Mouse (Mus musculus) kidney, embryonic 15.5 days (tissue): ENCODE results near the gene Grik3. TPM values are rescaled to one million over a fixed set of nuclear protein-coding genes. Genes with fewer than 3 reads are reported as not detected.

Experiments
- ATAC-seq: fragments of 200-750 bp; cut with Nextera tagmentation; replicated peaks from 2 replicates; pipeline ENCODE4 v1.8.0; 2017; ENCODE audit warnings: moderate TSS enrichment; ENCODE audit not compliant: low FRiP score
- H3K27ac ChIP-seq: fragments of 300-500 bp; sonication (generic); 2 replicates; pipeline ENCODE4 v1.5.1; 2015; ENCODE audit warnings: mild to moderate bottlenecking, inconsistent platforms
- H3K27me3 ChIP-seq: fragments of 300-500 bp; sonication (generic); 2 replicates; pipeline ENCODE4 v1.6.1; 2015; ENCODE audit warnings: inconsistent platforms
- H3K36me3 ChIP-seq: fragments of 300-500 bp; sonication (generic); 2 replicates; pipeline ENCODE4 v1.6.1; 2015; ENCODE audit warnings: inconsistent platforms
- H3K4me1 ChIP-seq: fragments of 300-500 bp; sonication (generic); 2 replicates; pipeline ENCODE4 v1.6.1; 2015; ENCODE audit warnings: inconsistent platforms
- H3K4me2 ChIP-seq: fragments of 300-500 bp; sonication (generic); 2 replicates; pipeline ENCODE4 v1.6.1; 2015; ENCODE audit warnings: moderate library complexity, mild to moderate bottlenecking, inconsistent platforms
- H3K4me3 ChIP-seq: fragments of 300-500 bp; sonication (generic); replicated peaks from 2 replicates; pipeline ENCODE4 v1.5.1; 2015; ENCODE audit warnings: mild to moderate bottlenecking, inconsistent platforms
- H3K9ac ChIP-seq: fragments of 300-500 bp; sonication (generic); 2 replicates; pipeline ENCODE4 v1.6.1; 2015; ENCODE audit warnings: mild to moderate bottlenecking, inconsistent platforms
- H3K9me3 ChIP-seq: fragments of 300-500 bp; sonication (generic); replicated peaks from 2 replicates; pipeline ENCODE4 v1.6.1; 2016; ENCODE audit warnings: inconsistent platforms
- WGBS: fragments of 180-500 bp; shearing (Covaris S2); methylation state at CpG from one replicate; pipeline ENCODE4 v1.1.7; 2015; ENCODE audit warnings: mixed read lengths; 5-methylcytosine and 5-hydroxymethylcytosine counted together
- polyA plus RNA-seq: library from polyadenylated mRNA; unstranded; fragments of >200 nt; fragmentation: Nextera tagmentation; extraction: Ambion mirVana; gene quantifications from 2 replicates; pipeline ENCODE4 v1.2.1, GENCODE M21; 2015

The Grik3 gene
- polyA plus RNA-seq, 1 experiment from 2014 or later, result 0.05 TPM

DNA sequence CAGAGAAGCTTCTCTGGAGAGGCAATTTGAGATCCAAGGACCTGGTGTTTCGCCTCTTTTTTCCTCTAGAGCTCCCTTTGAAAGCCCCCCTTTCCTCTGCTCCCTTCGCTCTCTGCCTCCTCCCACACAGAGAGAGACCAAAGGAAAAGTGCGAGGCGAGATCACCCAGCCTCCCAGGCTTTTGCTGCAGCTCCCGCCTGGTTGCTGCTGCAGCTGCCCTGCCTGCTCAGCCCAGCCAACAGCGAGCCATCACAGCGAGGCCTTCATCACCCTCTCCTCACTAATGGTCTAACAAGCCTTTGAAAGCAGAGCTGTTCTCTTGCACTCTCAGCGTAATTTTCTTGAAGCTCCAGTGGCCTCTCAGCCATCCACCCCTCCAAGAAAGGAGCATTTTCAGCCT lies 196.6 kb downstream of the Grik3 start:
- 6% methylated on average over 8 of the region's 8 CpGs for WGBS
- Histone ChIP-seq H3K4me2 (no peak overlapping the region), H3K27ac (no peak overlapping the region), H3K4me1 (no peaks in the 10 kb centered on the region), H3K27me3 (peaks cover 9% of the 10 kb centered on the region), H3K36me3 (no peaks in the 10 kb centered on the region), H3K4me3 (no peak overlapping the region), H3K9ac (no peak overlapping the region), H3K9me3 (no peaks in the 10 kb centered on the region)
- no peak for ATAC-seq

DNA sequence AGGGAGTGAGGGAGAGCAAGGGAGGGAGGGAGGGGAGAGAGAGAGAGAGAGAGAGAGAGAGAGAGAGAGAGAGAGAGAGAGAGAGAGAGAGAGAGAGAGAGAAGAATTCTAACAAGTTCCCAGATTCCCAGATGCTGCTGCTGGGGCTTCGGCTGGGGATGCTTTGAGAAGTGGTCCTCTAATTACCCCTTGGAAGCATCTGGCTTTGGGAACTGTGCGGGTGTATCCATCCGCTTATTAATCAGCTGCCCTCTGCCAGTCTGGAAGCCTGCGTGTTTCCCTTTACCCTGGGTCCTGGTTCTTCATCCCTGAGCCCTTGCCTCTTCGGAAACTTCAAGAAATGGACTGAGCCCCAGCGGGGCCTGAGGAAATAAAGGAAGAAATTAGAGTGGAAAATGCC lies 204.9 kb downstream of the Grik3 start:
- no peak overlapping the region for H3K4me3 ChIP-seq
- H3K36me3 ChIP-seq, result no peaks in the 10 kb centered on the region
- WGBS, result 52% methylated on average over 6 of the region's 6 CpGs
- no peaks in the 10 kb centered on the region for H3K9me3 ChIP-seq
- no peak for ATAC-seq
- H3K4me1 ChIP-seq, result peaks cover 12% of the 10 kb centered on the region
- peaks cover 47% of the 10 kb centered on the region for H3K27me3 ChIP-seq
- no peak overlapping the region for H3K27ac ChIP-seq
- H3K9ac ChIP-seq, result no peak overlapping the region
- H3K4me2 ChIP-seq, result no peak overlapping the region

- Histone ChIP-seq H3K4me2 (no peak overlapping the region), H3K36me3 (no peaks in the 10 kb centered on the region), H3K27me3 (peaks cover 45% of the 10 kb centered on the region), H3K9ac (no peak overlapping the region), H3K9me3 (no peaks in the 10 kb centered on the region), H3K27ac (no peak overlapping the region), H3K4me1 (peaks cover 12% of the 10 kb centered on the region), H3K4me3 (no peak overlapping the region)
- 17% methylated on average over 18 of the region's 18 CpGs for WGBS
- peak; percentile 54; the same call in 1 of the 2 replicates for ATAC-seq
Observed at GRCm38 (mm10) chr4:125696182-125696939, 205.9 kb downstream of the Grik3 start.

GRCm38 (mm10) chr4:125697626-125698025 lies 207.1 kb downstream of the Grik3 start:
- WGBS, result 27% methylated on average over 9 of the region's 9 CpGs
- H3K27ac ChIP-seq, result no peak overlapping the region
- H3K4me3 ChIP-seq, result no peak overlapping the region
- peaks cover 45% of the 10 kb centered on the region for H3K27me3 ChIP-seq
- peaks cover 12% of the 10 kb centered on the region for H3K4me1 ChIP-seq
- H3K36me3 ChIP-seq, result no peaks in the 10 kb centered on the region
- H3K9me3 ChIP-seq, result no peaks in the 10 kb centered on the region
- ATAC-seq, result no peak
- H3K9ac ChIP-seq, result no peak overlapping the region
- H3K4me2 ChIP-seq, result no peak overlapping the region

- Histone ChIP-seq H3K27me3 (peaks cover 45% of the 10 kb centered on the region), H3K9ac (no peak overlapping the region), H3K36me3 (no peaks in the 10 kb centered on the region), H3K4me2 (no peak overlapping the region), H3K4me3 (no peak overlapping the region), H3K4me1 (peaks cover 12% of the 10 kb centered on the region), H3K27ac (no peak overlapping the region), H3K9me3 (no peaks in the 10 kb centered on the region)
- 86% methylated on average over 7 of the region's 7 CpGs for WGBS
- no peak for ATAC-seq
Observed at GRCm38 (mm10) chr4:125699056-125699455, 208.6 kb downstream of the Grik3 start.

DNA sequence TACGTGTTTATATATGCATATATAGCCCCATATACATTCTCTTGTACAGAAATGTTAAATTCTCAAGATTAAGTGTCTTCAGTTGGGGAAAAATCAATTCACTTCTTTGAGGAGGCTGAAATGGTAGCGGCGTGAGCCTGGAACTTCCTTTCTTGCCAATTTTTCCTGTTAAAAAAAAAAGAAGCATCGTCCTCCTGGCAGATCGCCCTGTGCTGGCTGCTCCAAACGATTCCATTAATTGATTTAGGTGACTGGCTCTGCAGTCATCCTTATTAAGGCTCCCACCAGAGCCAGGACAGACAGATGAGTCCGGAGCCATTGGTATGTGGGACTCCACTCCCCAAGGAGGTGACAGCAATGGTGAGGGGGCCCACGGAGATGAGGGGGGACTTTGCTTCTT lies 209.8 kb downstream of the Grik3 start:
- Histone ChIP-seq H3K36me3 (no peaks in the 10 kb centered on the region), H3K9me3 (no peaks in the 10 kb centered on the region), H3K27ac (no peak overlapping the region), H3K4me2 (no peak overlapping the region), H3K9ac (no peak overlapping the region), H3K4me1 (peaks cover 12% of the 10 kb centered on the region), H3K27me3 (peaks cover 39% of the 10 kb centered on the region), H3K4me3 (no peak overlapping the region)
- WGBS, result 61% methylated on average over 8 of the region's 8 CpGs
- no peak for ATAC-seq

DNA sequence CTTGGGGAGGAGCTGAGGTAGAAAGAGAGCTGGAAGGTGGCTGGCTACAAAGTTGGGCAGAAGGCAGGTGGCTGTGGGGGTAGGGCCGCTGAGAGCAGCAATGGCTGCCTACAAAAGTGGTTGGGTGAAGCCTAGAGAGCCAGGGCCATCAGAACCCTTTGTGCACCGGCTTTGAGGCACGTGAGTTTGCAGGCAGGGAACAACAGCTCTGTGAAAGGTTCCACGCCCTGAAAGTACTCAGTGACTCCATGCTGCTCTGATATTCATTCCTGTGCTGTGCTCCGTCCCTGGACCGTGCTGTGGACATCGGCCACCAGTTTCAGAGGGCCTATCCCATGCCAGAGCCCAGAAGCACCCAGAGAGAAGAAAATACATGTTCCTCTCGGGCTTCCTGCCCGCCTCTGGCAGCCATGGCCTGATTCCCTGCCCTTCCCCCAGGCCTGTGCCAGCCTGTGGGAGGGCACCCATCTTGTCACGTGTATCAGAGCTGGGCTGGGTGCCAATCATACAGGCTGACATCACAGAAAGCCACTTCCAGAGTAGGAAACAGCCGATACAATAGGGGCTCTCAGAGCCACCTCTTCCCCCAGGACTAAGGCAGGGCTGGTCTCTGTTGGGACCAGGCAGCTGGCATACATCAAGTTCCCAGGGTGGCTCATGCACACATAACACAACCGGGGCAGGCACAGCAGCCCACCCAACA lies 212.3 kb downstream of the Grik3 start:
- Histone ChIP-seq H3K9me3 (no peaks in the 10 kb centered on the region), H3K9ac (no peak overlapping the region), H3K27ac (no peak overlapping the region), H3K27me3 (peaks cover 15% of the 10 kb centered on the region), H3K36me3 (no peaks in the 10 kb centered on the region), H3K4me1 (peaks cover 3% of the 10 kb centered on the region; the same call in 1 of the 2 replicates), H3K4me3 (no peak overlapping the region), H3K4me2 (no peak overlapping the region)
- peak; percentile 48; the same call in 1 of the 2 replicates for ATAC-seq
- 76% methylated on average over 12 of the region's 12 CpGs for WGBS

GRCm38 (mm10) chr4:125703310-125703690 lies 212.8 kb downstream of the Grik3 start:
- 36% methylated on average over 4 of the region's 4 CpGs for WGBS
- peaks cover 9% of the 10 kb centered on the region for H3K27me3 ChIP-seq
- ATAC-seq, result no peak
- H3K27ac ChIP-seq, result no peak overlapping the region
- H3K4me2 ChIP-seq, result no peak overlapping the region
- H3K9ac ChIP-seq, result no peak overlapping the region
- H3K4me1 ChIP-seq, result no peaks in the 10 kb centered on the region
- H3K4me3 ChIP-seq, result no peak overlapping the region
- H3K36me3 ChIP-seq, result no peaks in the 10 kb centered on the region
- no peaks in the 10 kb centered on the region for H3K9me3 ChIP-seq

DNA sequence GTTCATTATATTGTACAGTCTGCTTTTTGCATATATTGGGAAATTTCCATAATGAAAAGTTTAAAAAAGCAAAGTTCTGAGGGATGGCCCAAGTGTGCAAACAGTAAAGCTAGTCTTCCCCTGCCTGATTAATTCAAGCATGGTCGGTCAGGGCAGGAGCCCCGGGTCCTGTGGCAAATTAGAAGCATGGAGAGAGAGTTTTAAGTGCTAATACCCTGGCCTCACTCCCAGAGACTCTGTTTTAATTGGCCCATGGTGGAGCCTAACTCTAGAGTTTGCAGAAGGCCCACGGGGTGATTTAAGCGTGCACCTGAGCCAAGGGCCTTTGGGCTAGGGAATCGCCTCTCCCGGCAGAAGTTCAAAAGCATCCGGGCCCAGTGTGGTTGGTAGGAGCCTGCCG lies 215.2 kb downstream of the Grik3 start:
- Histone ChIP-seq H3K4me3 (no peak overlapping the region), H3K27ac (no peak overlapping the region), H3K9ac (no peak overlapping the region), H3K36me3 (no peaks in the 10 kb centered on the region), H3K27me3 (no peaks in the 10 kb centered on the region; the same call in 1 of the 2 replicates), H3K9me3 (no peaks in the 10 kb centered on the region), H3K4me2 (no peak overlapping the region), H3K4me1 (no peaks in the 10 kb centered on the region)
- WGBS, result 56% methylated on average over 8 of the region's 8 CpGs
- ATAC-seq, result no peak

DNA sequence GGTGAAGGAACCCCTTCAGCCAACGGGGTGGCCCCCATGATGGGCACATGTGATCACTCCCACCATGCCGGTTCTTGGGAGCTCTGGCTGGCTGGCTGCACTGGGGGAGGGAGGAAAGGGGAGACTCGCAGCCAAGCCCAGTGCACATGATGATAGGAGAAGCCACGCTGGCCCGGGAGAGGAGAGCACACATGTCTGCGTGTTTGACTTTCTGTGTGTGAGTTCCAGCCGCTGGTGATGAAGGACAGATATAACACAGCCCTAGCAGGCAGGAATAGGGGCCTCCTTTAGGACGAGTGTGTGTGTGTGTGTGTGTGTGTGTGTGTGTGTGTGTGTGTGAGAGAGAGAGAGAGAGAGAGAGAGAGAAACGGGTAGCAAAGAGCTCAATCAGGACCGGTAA lies 219.2 kb downstream of the Grik3 start:
- Histone ChIP-seq H3K27me3 (no peaks in the 10 kb centered on the region), H3K4me1 (peaks cover 6% of the 10 kb centered on the region; the same call in 1 of the 2 replicates), H3K9me3 (no peaks in the 10 kb centered on the region), H3K27ac (no peak overlapping the region), H3K4me3 (no peak overlapping the region), H3K9ac (no peak overlapping the region), H3K36me3 (no peaks in the 10 kb centered on the region), H3K4me2 (no peak overlapping the region)
- no peak for ATAC-seq
- WGBS, result 78% methylated on average over 10 of the region's 10 CpGs

GRCm38 (mm10) chr4:125717881-125718280 lies 227.4 kb downstream of the Grik3 start:
- Histone ChIP-seq H3K4me3 (no peak overlapping the region), H3K4me1 (peaks cover 26% of the 10 kb centered on the region), H3K4me2 (no peak overlapping the region), H3K27me3 (peaks cover 34% of the 10 kb centered on the region; the same call in 1 of the 2 replicates), H3K27ac (no peak overlapping the region), H3K9ac (no peak overlapping the region), H3K36me3 (no peaks in the 10 kb centered on the region), H3K9me3 (no peaks in the 10 kb centered on the region)
- 36% methylated on average over 6 of the region's 6 CpGs for WGBS
- no peak for ATAC-seq

GRCm38 (mm10) chr4:125718429-125719140 lies 228.1 kb downstream of the Grik3 start:
- 22% methylated on average over 18 of the region's 18 CpGs for WGBS
- Histone ChIP-seq H3K36me3 (no peaks in the 10 kb centered on the region), H3K4me2 (no peak overlapping the region), H3K27ac (no peak overlapping the region), H3K27me3 (peaks cover 34% of the 10 kb centered on the region; the same call in 1 of the 2 replicates), H3K9me3 (no peaks in the 10 kb centered on the region), H3K4me3 (no peak overlapping the region), H3K4me1 (peaks cover 26% of the 10 kb centered on the region), H3K9ac (no peak overlapping the region)
- 0 out of 2 replicates have a peak, but pooled peaks have one; percentile 41 for ATAC-seq
